Mouse (Mus musculus): ENCODE data around the gene Olfr488.
"Not testable (repeated sequence)": the region's sequence is repeated elsewhere in the genome, so short reads cannot be mapped to it uniquely, and the experiment has no call there.

Gene Olfr488

DNA sequence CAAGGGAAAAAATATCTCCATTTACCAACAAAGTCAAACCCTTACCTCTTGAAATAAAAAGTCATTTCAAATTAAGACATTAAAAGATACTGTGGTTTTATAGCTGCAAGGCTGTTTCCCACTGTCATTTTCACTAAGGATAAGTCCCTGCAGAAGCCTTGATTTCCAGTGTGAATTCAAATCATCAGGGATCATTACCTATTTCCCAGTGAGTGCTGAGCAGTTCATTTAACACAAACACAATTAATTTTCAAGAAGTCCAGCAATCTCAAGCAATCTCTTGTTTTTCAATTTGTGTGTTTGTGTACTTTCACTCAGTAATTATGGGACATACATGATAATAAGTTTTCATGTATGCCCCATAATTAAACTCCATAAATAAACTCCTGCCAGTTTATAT is at the start of gene Olfr488:
Gene Olfr488 (minus strand): TSS at position 101 of the 400 bp plus-strand sequence.
- no peak for DNase-seq (ENCODE audit: low spot score in 2 of 2)

- no peak for DNase-seq (ENCODE audit: low spot score in 2 of 2)
Measured at GRCm38 (mm10) chr7:108288834-108289233, 30.7 kb upstream of the Olfr488 start, which contains the start of gene Olfr490. Gene Olfr490 (minus strand): TSS chr7:108288934.

- no peak for DNase-seq (ENCODE audit: low spot score in 2 of 2)
Measured at GRCm38 (mm10) chr7:108233551-108233950, 24.6 kb downstream of the Olfr488 start.

- not testable (repeated sequence) for DNase-seq (ENCODE audit: low spot score in 2 of 2)
Measured at GRCm38 (mm10) chr7:108214536-108214935, 43.6 kb downstream of the Olfr488 start, which contains the start of gene Olfr487. Gene Olfr487 (minus strand): TSS chr7:108214636.
